Mouse (Mus musculus): ENCODE results near the gene Nav3.

Gene Nav3

DNA sequence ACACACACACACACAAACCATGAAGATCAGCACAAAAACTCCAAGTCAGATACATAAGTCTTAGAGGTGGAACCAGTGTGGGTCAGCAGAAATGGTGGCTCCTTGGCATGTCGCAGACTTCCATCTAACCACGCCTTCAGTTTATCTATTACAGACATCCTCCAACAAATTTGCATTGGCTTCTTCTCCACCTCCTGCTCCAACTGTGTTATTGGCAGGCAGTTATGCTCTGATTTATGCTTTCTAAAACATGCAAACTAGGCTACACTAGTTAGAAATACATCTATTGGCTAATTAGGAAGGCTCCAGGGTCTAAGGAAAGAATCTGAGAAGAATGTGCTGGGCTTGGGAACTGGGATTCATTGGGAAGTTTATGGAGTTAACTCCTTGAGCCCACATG is 75.2 kb downstream of the Nav3 start:
- DNase-seq = no peak

DNA sequence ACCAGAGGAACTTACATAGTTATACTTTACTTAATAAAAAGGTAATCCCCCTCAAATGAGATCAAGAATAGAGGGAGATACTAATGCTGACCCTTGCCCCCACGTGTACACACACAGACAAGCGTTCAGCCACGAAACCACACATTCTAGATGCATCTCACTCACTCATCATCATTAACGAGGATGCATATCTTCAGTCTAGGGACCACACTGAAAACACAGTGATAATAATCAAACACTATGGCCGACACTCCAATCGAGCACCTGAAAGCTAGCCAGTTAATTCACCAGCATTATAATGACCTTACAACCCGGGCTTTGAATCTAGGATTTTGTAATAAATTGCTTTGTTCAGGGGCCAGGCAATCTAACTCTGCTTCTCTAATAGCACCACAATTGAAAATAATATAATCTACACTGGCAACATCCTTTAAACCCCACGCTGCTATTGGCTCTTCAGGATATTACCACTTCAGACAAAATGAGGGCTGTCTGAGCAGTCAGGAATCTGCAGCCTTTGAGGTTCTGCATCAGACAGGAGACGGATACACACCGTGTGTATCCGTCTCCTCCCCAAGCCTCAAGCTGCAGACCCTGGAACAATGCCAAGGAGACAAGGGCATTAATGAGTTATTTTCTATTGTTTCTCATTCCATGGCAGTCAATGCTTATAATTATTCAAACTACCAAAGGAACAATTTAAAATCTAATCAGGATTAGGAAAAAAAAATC is 83.1 kb downstream of the Nav3 start:
- DNase-seq = no peak

DNA sequence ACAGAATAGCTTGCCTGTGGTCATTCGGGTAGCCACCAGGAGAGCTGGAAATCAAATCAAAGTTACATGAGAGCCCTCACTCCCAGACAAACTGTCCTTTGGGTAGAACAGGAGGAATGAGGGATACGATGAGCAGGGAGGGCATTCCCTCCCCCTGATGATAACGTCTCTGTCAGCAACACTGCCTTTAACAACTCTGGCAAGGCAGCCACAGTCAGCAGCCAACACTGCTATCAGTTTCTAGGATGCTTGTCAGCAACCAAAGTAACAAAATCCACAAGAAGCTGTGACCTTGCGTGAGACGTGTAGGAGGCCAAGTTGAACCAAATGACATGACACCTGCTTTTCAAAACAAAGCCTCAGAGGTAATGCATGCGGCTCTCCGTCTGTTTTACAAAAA is 103.9 kb downstream of the Nav3 start:
- no peak for DNase-seq

DNA sequence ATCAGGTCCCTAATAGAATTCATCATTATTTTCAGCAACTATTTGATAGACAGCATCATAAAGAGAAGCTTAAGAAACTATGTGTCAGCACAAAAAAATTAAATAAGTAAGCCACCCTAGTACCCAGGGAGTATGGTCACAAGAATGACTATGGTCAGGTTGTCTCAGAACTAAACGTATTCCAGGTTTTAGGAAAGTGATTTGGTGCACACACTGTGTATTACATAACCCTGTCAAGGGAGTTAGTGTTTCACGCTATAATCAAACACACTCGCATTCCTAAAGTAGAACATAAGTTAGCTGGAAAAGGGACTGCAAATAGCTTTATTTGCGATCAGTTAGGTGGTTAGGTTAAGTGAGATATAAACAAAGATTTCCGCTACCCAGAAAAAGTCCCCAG is 126.0 kb downstream of the Nav3 start:
- DNase-seq = no peak

DNA sequence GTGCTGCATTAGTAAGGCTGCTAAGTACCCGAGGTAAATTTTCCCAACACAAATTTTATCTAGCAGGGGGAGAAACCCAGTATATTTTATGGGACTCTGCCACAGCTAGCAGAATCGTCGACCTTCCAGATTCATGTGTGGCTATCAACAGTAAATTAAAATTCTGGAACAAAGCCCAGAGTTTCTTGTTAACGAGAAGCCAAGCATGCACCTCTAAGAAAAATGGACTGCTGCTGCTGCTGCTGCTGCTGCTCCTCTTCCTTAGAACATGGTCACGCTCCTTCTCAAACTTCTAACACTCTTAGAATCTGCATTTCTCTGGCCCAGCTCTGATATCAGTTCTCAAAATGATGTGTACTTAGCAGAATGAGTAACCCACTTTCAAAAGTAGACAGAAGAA is 126.4 kb downstream of the Nav3 start:
- DNase-seq = no peak

DNA sequence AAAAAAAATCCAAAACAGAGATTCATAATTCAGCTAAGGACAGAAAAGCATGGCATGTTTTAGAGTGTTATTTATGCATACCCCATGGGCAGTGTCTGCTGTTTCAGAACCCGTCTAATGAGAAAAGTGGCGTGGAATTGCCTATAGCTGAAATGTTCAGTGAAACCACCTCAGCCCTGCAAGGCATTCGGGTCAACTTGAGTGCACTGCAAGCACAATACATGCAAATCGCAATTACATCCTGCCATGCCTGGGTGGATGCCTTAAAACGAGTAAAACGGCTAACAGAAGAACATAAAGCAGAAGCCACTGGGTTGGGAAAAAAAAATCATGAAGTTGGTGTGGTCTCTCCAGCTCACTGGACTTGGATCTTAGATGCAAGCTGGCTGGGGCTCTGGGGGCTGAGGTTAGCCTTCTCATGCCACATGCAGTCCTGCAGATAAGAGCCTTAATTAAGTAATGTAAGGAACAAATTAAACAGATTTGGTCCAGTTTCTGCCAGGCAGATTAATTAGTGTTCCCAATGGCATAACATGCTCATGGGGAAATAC is 133.8 kb downstream of the Nav3 start:
- DNase-seq = no peak

DNA sequence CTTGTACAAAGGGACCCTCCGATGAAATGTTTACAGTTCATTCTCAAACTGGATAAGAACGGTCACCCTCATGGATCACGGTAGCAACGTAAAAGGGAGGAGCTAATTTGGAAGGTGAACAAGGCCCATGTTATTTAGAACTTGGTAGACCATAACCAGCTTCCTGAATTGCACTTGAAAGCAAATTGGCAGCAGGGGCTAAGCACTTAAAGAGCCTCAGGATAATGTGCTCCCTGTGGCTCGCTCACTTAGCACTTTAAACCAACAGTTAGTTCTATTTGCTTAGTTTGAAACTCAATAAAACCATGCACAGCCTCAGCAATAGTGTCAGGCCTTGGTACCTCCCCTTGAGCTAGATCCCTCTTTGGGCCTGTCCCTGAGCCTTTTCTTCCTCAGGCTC is 138.7 kb downstream of the Nav3 start:
- no peak for DNase-seq

DNA sequence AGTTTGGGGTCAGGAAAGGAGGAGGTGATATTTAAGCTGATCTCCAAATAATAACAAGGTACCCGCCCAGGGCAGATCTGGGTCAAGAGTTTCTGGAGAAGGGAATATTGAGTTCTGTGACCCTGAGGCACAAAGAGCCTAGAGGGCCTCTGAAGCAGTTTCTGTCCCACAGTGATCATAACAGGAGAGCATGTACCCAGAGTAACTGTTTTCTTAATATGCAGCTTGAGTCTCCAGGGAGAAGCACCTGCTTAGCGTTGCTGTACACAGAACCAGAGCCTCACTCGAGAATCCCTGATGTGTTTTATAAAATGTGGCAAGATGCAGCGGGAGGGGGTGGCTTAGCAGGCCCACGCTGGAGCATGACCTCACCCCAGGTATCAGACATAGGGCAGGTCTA is 141.5 kb downstream of the Nav3 start:
- DNase-seq = no peak

DNA sequence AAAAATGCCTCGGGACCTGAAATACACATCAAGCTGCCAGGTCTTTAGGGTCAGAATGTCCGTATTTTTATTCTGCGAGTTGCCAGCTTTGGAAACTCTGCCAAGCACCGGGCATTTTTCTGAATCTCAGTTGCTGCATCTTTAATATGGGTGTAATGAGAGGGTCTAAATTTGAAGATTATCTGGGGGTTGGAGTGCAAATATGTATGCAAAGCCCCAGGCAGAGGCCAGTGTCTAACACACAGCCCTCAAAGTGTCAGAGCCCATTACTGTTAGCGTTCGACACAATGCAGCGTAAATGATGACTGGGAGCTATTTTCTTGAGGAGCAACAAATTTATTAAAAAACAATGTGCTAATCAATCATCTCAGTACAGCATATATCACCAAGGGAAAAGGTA is 142.0 kb downstream of the Nav3 start:
- DNase-seq = no peak

DNA sequence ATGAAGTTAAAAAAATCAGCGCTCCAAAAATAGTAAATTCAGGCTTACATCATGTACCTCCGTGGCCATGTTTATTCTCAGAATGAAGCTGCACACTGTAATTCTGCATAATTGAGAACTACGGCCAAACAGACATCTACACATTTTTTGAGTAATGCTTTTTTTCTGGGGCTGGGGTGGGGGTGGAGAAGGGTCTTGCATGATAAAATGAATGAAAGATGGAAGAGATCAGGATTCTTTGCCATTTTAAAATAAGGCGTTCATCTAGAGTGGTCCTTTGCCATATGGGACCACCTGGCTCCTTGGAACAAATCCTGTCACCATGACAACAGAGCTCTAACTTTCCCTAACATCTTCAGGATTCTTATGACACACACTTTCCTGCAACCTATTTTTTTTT is 146.5 kb downstream of the Nav3 start:
- peak; percentile 40 for DNase-seq

DNA sequence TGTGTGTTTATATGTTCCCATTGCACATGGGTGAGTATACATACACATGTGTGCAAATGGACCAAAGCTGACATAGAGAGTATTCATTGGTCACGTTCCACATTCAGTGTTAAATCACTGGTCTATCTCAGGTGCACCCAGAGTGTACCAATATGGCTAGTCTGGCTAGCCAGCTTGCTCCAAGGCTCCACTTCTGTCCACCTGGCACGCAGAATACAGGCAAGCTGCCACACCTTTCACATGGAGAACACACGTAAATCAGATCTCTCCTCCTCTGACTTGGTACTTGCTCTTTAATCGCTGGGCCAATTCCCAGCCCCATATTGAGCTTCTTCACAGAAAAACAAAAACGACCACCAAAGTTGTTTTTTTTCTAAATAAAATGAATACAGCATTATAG is 150.4 kb downstream of the Nav3 start:
- no peak for DNase-seq

DNA sequence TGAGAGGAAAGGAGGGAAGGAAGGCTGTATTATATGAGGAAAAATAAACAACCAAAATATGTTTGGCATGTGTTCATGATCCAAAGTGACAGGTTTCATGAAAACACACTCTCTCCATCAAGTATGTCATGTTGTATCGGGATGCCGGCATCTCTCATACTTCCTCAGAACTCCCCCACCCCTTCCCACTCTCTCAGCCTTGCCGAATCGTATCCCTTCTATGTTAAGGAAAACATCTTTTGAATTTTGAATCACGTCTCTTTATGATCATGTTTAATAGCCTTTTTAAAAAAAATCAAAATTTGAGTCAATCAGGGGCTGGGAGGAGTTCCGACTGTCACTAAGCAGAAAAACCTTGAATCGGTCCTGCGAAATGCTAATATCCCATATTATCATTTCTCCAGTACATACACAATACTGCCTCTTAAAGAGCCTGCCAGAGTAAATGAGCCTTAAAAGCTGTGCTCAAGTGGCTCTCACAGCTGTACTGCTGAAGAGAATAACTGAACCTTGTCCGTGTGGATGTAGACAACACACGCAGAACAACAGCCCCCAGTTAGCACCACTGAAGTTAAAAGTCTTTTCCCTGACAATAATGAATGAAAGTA is 165.9 kb downstream of the Nav3 start:
- DNase-seq = no peak

DNA sequence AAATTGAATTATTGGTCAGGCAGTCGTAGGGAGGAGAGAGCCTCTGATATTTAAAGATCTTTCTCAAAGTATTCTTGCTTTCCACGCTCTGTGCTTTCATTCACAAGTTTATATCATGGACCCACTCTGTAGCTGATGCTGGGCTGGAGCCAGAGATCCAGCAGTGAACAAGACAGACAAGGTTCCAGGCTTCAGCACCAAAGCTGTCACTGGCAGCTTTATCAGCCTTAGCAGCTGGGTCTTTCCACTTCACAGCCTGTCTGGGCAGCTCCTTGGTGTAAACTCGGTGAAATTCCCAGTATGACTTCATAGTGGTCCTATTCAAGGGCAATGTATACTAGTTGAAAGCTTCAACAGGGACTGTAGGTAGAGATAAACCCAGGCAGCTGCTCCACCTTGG is 172.1 kb downstream of the Nav3 start:
- no peak for DNase-seq

DNA sequence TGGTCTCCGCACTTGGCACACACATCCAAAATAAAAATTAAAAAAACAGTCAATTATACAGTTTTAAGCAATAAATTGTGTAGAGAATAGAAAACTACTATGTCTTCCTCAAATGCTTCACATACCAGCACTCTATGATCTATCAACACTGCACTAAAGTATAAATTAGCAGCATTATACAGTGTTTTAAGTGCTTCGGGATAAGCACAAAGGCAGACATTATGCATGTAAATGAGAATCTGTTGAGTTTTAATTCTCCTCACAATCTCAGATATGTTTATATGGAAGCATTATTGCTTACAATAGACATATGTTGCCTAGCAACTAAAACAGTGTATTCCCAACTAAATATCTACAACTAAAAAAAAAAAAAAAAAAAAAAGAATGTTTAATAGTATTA is 183.2 kb downstream of the Nav3 start:
- no peak for DNase-seq

DNA sequence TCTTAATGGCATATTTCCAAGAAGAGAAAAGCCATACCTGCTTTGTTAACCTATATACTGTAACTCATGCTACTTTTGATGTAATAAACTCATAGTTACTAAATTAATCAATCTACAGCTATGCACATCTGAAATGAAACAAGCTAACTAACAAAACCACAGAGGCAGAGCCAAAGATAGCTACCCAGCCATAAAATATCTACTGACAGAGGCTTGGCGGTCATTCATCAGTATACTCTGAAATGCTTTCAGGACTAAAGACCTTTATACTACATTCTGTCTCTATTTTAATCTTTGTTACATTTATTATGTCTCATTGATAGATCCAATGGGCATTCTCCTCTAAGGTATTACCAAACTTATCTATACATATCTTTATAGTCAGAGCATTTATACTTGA is 185.4 kb downstream of the Nav3 start:
- DNase-seq = no peak

DNA sequence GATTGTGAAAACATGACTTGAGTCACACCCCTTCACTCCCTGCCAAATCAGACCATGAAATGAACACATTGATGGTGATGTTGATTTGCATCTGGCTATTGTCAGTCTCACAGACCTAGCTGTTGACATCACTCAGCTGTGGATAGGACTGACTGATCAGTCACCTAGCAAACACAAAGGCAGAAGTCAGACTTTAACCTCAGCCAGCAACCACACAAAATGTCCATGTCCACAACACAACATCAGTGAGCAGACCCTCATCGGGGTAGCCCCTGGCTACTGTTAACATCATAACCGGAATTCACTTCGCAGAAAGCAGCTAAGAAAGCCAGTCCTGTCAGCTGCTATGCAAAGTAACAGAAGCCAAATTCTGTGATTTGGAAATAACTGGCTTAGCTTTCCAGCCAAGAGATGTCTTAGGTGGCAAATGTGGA is 213.9 kb downstream of the Nav3 start:
- no peak for DNase-seq

DNA sequence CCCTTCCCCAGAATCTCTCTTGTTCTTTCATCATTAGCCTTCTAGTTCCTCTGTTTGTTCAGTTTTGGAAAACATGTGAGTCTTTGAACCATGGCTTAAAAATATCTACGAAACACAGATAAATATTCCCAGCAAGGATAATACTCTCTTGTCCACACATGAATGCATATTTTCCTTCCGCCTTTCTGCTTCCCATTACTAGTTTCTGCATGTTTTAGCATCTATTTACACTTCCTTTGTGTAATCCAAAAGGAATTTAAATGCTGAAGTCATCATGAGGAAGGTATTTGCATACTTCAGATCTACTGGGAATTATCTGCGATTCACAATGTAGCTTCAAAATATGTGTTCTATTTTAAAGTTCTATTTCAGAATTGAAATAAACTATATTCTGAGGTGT is 215.3 kb downstream of the Nav3 start:
- no peak for DNase-seq

DNA sequence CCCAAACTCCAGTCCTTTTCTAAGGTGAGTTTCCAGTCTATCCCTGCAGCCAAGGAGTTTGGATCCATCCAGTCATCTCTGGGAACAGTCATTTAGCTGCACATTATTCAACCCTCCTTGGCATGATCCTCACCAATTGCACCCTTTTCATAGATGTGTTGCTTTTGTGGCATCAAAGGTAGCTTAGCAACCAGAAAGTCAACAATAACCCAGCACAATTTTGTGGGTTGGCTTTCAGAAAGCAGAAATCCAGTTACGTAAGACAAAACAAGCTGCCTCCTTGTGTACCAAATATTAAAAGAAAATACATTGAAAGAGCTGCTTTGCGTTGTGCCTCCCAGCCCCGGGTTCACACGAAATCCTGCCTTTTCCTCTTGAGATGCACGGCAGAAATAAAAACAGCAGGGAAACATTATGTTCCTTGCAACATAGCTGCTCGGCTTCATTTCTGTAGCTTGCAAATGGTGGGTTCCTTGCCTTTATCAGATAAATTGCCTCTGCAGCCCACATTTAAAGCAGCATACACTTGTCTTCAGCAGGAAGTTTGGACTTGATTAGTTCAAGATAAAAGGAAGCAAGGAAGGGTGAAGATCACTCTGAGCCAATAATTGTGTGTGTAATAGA is 222.6 kb downstream of the Nav3 start:
- DNase-seq = no peak

DNA sequence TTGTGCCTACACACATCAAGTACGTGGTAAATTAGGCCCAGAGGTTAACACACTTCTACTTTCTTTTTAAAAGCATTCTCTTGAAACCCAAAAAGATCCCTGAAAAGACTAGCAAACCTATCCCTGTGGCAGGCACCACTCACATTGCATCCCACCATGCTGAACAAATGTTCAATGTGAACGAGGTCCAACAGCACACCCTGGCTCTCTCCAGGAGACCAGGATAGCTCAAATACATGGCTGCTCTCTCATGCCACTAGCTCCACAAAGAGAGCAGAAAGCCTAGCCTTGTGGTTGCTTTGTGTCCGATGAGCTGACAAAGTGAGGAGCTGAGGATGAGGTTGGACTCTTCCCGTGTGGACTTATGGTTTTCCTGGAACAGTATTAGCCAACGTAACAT is 249.6 kb downstream of the Nav3 start:
- no peak for DNase-seq

DNA sequence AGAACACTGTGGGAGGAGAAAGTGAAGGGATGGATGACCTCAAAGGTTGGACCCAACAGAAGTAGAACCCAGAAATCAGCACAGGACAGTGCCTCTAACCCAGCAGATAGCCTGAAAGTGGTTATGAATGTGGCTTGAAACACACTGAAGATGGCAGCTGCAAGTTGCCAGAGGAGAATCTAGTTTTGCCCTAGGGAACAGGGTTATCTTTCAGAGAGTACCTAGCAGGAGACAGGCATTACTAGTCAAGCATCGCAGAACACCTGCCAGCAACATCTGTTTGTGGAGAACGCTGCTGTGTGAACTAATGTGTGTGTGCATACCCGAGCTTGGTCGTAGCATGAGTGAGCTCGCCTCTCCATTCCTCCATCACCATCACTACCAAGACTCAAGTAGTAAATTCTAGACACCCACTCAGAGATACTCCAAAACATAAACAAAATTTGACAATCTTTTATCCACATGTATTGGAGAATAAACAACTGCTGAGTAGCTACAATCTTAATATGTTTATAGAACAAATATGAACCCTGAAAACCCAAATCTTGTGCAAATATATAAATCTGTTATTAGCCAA is 251.8 kb downstream of the Nav3 start:
- DNase-seq = no peak

DNA sequence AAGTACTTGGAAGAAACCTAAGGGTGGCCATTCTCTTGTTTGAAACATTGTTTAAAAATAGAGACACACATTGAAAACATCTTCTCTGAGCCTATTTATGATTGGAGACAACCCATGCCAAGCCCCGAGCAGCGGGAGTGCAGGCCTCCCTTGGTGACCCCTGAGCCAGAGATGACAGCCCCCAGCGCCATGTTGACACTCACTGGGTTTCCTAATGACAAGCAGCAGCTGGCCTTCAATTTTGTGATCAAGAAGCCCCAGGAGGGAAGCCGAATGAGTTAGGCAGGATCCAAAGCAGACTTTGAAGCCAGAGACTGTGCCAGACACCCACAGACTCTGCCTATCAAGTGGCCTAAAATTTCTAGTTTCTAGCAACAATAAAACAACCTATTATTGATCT is 263.1 kb downstream of the Nav3 start:
- no peak for DNase-seq

DNA sequence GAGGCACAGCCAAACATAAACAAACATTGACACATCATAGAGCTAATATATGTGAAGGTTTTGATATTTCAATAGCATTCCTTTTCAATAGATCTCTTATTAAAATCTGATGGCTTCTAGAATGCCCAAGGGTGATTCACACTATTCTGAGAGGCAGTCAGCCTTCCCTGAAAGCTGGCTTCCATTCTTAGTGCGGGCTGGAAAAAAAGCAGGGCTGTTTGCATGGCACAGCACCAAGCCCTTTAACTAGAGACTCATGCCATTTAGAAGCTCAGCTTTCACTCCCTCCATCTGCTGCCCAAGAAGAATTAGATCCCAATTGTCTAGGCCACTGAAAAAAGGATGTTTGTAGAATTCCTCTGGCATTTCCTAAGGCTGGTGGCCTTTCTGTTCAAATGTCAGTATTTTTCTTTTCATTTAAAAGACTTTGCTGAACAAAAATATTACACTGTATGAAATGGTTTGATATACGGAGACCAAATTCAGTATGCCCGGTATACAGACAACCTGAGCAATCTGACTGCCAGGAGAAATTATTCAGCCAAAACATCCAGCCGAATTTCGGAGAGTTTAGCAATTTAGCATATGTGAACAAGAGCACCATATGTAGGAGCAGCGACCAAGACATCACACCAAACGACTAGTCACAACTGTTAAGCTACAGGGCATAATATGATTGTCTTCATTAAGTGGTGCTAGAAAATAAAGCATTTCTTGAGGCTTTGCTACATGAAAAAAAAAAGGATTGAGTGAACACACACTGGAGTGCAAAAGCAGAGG is 263.8 kb downstream of the Nav3 start:
- peak; percentile 43 for DNase-seq

DNA sequence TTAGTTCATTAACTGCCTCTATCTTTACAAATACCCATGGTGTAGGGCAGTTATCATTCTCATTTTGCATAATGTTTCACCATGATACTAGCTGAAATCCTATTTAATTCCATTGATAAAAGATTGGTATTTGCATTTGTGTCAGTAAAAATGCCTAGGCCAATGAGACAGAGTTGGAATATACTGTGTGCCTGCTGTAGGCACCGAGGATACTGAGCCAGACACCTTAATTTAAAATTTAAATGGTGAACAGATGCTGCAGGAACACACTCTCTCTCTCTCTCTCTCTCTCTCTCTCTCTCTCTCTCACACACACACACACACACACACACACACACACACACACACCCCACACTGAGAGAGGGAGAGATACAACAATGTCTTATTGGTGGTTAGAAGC is 269.8 kb downstream of the Nav3 start:
- DNase-seq = no peak
